Mouse (Mus musculus) gastrocnemius, adult 18-20 months (tissue): Measurements from ENCODE around the gene Sppl2c. TPM values are rescaled to one million over a fixed set of nuclear protein-coding genes. Genes with fewer than 3 reads are reported as not detected.
A peak's percentile ranks its signal among the peaks of the same experiment; 100 is the strongest.
"Not testable (repeated sequence)": the region's sequence is repeated elsewhere in the genome, so short reads cannot be mapped to it uniquely, and the experiment has no call there.

Experiments used
- DNase-seq: peaks from one replicate; pipeline ENCODE4 v3.0.0; 2021; ENCODE audit warnings: low spot score
- total RNA-seq, 2 experiments: library from RNA; stranded (reverse); gene quantifications; 2 replicates each; pipeline ENCODE4 v1.2.3; 2021

Gene Sppl2c
- total RNA-seq, 2 experiments from 2014 or later, result not detected

DNA sequence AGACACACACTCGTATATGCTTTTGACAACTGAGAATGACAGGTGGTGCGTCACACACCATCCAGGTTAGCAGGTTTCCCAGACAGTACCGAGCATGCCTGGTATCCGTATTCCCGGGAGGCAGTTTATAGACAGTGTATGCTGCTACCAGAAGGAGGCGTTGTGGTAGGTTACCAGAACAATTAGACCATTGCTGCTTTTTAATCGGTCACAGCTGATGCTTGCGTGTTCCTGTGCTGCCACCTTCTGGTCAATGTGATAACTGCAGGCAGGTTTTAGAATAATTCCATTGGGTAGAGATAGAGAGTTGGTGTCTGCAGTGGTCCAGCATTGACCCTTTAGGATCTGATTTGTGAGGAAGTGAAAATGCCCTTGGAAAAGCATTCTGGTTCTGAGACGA, 9.7 kb downstream of the Sppl2c start:
- peak; percentile 82 for DNase-seq

DNA sequence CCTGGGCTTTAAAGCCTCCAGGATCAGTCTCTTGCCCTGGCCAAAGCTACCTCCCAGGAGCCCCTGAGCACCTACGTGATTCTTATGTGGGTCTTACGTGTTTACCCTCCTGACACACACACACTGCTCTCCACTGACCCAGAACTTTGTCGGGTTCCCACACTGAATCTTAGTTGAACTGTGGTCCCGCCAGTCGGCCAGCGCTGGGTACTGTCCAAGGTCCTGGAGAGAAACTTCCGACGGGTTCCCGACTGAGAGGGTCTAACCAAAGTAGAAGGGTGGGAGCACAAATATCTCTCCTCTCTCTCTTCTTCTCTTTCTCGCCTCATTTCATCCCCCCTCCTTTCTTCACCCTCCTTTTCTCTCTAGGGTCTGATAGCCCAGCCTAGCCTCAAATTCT, 11.7 kb downstream of the Sppl2c start:
- no peak for DNase-seq

DNA sequence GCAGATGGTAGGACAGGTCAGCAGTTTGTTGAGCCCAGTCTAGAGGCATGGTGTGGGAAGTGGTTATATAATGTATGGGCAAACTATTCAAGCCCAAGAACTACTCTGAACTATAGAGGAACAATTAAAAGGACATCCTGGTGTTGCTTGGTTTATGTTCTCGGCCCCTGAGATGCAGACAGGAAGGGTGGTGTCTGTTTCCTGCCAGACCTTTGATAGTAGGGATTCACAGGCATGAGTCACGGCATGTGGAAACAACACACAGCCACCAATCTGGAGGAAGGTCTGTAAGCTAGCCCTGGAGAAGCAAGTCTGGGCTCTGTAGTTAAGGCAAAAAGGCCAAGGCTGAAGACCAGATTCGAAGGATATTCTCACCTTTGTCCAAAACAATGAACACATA, 17.1 kb downstream of the Sppl2c start:
- no peak for DNase-seq

DNA sequence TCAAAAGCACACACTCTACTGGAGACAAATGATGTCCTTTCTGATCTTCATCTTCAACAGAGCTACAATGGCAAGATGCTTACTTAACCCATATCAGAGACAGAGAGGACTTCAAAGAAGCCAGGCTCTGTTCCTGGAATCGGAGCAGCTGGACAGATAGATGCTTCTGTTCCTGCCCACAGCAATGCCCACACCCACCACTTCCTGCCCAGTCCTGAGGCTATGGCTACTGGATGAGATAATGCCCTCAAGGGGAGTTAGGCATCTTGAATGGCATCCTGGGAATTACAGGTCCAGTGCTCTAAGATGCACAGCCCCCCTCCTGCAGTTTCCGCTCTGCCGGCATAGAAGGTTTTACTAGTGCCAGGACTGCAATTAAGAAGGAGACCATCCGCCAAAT, 20.4 kb downstream of the Sppl2c start:
- DNase-seq, result no peak

DNA sequence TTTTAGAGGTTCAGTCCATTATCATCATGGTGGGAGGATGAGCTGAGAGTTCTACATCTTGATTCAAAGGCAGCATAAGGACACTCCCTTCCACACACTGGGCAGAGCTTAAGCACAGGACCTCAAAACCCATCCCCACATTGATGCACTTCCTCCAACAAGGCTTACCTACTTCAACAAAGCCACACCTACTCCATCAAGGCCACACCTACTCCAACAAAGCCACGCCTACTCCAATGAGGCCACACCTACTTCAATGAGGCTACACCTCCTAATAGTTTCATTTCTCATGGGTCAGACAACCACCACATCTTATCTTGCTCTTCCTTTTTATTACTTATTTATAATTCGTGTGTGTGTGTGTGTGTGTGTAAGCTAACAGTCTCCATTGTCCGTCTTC, 22.9 kb downstream of the Sppl2c start:
- no peak for DNase-seq

DNA sequence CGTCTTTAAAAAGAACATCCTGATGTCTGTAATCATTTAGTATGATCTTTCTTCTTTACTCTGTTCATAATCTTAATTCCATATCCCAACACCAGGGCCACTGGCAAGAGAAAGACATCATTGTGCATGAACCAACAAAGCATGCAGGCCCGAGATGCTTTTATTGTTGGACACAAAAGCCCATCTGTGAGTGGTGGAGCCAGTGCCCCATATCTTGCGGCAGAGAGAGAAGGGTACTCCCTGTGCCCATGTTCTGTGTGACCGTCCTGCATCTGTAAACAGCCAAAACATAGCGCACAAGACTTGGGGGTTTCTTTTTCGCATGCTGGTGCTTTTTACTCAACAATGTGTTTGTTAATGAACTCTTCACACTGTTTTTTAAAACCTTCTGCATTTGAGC, 25.1 kb downstream of the Sppl2c start:
- DNase-seq, result no peak

DNA sequence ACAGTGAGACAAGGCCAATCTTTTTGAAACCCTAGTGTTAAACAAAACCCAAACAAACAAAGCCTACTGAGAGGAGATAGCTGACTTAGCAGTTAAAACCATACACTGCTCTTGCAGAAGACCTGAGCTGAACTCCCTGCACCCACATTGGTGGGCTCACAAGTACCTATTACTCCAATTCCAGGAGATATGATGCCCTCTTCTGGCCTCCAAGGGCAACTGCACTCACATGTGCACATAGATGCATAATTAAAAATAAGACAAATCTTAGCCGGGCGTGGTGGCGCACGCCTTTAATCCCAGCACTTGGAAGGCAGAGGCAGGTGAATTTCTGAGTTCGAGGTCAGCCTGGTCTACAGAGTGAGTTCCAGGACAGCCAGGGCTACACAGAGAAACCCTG, 28.0 kb downstream of the Sppl2c start:
- not testable (repeated sequence) for DNase-seq

DNA sequence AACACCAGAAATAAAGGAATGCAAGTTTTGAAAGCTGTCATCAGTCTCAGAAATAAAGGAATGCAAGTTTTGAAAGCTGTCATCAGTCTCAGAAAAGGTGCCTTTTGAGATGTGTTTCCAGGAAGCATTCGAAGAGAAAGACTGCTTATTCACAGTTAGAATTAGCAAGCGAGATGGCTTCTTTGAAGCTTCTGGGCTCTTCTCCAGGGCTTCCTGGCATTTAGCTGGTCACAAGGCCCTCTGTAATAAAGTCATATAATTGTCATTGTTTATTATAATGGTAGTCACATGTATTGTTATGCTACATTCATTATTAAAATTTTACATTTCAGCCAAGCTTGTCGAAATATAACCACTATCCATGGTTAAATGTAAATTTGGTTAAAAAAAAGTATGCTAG, 31.9 kb downstream of the Sppl2c start:
- no peak for DNase-seq

DNA sequence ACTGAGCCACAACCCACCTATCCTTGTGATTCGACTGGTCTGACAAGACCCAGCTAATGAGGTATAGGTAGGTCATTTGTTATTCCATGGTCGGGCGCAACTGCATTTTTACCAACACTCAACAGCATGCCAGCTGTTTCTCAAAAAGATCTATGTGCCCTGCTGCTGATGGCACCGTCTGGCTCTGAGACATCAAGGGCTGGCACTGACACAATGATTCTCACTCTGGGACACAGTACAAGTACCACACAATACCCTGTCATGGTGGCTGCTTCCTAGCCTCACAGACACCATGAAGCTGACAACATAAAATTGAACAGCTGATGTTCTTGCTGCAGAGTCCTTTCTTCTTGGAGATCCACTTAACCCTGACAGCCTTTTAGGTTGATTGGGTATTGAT, 34.2 kb downstream of the Sppl2c start:
- no peak for DNase-seq

DNA sequence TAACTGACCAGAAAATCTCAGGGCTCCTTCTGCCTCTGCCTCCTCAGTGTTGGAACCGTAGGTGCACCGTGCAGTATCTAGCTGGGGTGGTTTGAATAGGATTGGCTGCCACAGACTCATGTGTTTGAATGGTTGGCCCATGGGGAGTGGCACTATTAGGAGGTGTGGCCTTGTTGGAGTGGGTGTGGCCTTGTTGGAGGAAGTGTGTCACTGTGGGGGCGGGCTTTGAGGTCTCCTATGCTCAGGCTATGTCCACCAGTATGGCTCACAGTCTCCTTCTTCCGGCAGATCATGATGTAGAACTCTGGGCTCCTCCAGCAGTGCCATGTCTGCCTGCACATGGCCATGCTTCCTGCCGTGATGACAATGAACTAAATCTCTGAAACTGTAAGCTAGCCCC, 35.6 kb downstream of the Sppl2c start:
- DNase-seq, result no peak

DNA sequence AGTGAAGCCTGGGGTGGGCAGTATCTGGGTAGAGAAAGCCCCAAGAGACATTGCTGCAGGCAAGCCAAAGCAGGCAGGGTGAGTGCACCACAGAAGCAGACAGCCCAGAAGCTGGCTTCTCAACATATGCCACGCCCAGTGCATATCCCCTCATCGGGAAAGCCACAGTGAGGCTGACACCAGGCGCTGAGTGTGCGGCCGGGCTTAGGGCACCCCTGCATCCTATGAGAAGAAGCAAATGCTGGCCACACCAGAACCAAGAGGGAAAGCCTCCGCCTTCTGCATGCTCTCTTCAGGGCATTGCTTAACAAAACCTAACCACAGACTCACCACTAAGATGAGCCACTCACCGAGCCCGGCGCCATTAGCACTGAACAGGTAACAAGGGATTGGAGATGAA, 37.2 kb downstream of the Sppl2c start:
- DNase-seq, result no peak

DNA sequence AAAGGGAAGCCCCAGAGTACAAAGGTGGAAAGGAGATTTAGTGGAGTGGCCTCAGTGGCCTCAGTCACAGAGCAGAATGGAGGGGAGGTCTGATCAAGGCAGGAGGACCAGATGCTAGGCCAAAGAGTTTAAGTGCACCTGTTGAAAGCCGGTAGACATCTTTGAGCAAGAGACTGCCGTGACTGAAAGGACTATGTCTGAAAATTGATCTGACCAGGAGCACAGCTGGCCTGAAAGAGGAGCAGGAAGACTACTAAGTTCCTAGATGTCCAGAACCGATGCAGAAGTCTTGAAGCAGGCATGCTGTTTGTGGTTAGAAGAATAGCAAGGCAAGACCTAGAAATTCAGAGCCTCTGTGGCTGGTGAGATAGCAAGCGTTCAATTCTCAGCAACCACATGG, 43.3 kb downstream of the Sppl2c start:
- DNase-seq, result no peak

DNA sequence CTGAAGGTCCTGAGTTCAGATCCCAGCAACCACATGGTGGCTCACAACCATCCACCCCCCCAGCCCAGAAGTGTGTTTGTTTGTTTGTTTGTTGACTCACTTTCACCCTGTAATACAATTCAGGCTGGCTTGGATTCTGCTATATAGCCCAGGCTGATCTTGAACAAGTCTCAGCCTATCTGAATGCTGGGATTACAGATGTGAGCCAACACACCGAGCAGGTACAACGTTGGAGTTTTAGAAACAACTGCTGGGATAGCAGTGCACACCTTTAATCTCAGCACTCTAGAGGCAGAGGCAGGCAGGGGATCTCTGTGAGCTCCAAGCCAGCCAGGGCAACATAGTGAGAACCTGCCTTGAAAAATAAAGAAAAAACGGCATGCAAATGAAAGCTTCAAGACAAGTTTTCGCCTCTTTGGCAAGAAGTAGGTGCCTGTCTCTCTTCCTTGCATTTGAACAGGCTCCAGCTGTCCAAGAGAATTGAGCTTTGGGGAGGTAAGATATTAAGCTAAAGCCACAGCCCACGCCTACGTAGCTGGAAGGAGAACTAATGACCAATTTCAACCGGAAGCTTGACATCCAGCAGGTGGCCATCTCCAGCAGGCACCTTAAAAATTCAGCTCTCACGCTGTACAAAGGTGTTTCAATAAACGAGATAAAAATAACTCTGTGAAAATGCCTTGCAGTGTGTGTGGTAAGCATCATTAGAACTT, 44.1 kb downstream of the Sppl2c start:
- no peak for DNase-seq

DNA sequence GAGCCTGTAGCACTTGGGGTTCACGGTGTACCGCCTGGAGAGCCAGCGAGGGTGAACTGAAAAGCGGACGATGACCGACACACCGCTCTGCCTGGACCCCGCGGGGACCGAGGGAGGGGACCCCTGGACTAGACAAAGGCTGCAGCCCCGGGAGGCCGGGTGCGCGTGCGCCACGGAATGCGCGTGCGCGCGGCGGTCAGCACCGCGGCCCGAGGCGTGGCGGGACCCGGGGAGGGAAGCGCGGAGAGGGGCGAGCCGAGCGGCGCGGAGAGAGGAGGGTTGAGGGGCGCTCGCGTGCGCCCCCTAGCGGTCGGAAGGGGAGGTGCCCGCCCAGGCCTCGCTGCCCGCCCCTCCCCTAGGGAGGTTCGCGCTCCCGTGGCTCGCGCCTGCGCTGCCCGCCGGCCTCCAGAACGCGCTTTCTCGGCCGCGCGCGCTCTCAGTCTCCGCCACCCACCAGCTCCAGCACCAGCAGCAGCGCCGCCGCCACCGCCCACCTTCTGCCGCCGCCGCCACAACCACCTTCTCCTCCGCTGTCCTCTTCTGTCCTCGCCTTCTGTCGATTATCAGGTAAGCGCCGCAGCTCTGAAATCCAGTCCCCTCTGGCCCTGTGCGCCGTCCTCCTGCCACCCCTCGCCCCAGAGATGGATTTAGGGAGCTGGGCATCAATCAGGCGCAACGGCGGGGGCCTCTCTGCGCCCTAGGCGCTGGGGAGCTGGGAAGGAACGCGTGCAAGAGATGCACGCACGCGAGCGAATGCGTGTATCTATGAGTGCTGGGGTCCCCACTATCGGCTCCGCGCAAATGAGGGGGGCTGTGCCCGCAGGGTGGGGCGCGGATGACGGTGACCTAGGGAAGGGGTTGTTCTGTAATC, 45.1 kb downstream of the Sppl2c start, which contains the start of gene Mapt:
Mapt (plus strand) TSS at position 350 of the 871 bp plus-strand sequence.
- DNase-seq, result peak; percentile 89

DNA sequence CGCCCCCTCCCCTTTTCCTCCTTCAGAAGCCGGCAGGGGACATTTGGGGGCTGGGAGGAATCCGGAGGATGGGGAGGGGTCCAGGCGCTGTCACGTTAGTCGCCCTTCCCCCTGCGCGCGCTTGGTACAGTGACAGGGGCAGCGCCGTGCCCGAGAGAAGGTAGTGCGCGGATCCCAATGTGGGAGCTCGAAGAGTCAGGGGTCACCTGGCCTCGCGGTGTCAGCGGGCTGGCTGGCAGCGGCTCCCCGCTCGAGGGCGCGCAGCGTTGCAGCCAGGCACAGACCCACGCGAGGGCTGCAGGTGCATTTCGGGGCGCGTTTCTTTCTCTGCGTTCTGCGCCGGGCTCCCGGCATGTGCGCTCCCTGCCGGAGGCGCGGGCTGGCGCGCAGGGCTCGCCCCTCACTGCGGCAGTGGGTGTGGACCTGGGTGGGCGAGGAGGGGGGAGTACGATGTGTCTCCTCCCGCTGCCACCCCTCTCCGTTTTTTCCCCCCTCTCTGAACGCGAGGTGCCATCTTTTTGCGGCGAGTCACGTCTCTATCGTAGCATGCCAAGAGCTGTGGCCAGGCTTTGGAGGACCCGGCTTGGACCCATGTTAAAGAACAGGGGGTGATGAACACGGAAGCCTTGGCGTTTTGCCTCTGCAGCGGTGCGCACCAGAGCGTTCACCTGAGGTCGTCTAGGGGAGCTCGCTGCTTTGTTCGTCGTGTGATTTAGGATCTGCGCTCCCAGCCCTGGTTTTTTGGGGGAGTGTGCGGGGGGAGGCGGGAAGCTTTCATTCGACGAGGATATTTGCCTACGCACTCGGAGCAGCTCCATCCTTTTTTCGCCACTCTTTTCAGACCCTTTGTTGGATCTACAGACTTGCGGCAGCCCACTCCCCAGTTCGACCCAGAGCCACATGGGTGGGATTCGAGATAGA, 46.3 kb downstream of the Sppl2c start:
- DNase-seq, result peak; percentile 43

DNA sequence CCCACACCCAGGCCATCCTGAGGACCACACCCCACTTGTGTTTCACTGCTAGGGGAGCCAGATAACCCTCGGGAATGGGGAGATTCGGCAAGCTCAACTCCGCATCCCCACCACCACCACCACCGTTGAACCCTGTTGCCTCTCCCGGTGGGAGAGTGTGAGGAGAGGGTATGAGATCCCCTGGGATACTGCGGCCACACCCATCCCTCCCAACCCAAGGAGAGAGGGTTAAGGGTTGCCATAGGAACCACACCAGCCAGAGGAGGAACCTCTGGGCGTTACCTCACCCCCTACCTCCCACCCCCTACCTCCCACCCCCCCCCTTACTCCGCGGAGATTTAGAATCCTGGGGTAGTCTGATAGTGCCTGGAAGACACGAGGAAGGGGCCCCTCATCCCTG, 47.0 kb downstream of the Sppl2c start:
- DNase-seq, result no peak

DNA sequence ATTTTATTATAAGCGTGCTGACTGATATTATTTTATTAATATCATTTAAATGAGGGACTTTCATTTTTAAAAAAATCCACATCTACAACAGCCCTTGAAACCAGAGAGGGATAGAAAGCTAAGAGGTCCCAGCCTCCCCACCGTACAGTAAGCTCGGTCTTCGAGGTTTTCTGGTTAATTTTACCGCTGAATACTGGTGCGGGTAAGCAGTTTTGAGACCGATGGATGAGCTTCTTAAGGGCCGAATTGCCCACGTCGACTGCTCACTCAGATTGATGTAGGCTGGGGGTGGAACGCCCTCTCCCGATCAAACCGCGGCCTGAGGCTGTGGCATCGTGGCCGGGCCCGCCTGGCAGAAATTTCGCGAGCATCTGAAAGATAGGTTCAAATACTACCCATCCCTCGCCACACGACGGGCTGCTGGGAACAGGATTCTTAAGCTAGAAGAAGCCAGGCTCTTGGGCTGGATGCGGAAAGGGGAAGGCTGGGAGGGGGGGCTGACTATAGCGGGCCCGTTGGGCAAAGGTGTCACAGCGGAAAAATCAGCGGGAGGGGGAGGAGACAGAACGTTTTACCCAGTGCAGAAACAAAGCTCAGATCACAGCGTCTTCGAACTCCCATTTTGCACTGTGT, 47.6 kb downstream of the Sppl2c start:
- DNase-seq, result no peak

DNA sequence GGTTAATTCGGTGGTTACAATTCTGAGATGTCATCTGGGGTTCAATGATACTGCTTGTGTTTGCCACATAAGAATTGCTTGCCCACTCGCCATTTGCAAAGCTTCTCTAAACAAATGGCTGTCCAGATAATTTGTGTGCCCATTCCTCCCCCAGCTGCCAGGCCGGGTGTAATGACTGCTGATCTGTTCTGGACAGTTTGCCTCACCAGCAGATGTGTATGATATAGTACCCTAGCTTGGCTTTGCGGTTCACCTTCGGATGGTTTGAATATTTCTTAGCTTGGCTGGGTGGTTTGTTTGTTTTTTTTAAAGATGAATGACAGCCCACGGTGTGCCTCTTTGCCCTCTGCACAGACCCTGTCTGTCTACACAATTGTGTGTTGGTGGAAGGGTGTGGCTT, 48.6 kb downstream of the Sppl2c start:
- DNase-seq, result no peak

DNA sequence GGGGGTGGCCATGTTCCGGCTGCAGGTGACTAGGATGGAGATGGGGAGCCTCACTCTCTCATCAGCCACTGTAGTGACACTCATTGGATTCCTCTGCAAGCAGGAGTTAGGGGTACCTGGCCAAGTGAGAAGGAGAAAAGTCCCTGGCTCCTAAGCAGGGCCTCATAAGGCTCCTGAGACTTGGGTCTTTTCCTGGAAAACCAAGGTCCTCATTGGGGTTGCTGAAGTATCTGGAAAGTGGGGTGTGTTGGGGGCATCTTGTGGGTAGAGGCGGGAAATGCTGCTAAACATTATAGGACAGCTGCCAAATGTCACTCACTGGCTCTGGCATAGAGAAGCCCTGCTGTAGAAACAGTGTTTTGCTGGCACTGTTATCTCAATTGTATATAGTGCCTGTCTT, 49.8 kb downstream of the Sppl2c start:
- DNase-seq, result no peak

DNA sequence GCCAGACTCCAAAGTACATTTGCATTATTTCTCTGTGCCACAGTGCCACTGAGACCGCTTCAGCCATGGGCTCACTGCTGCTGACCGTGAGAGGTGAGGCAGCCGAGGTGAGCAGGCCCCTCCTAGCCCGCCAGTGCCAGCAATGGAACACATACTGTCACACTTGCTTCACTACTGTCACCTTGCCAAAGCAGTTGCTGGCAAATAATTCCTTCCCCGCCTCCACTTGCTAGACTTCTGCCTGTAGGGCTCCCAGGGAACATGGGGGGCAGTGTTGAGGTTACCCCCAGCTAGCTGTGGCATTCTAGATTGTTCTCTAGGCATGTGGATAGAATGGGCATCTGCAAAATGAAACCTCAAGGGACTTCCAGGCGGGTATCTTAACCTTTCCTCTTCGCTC, 51.1 kb downstream of the Sppl2c start:
- DNase-seq, result peak; percentile 88
